Mouse (Mus musculus): ENCODE data around the gene Bbox1. TPM values are rescaled to one million over a fixed set of nuclear protein-coding genes. Genes with fewer than 3 reads are reported as not detected.

Gene Bbox1
- 0.10 TPM for polyA plus RNA-seq (2014; fragmentation: Illumina TruSeq; extraction: RNeasy Lipid Tissue Mini Kit (QIAGEN cat#74804); ENCODE audit: low read depth, low replicate concordance)

GRCm38 (mm10) chr2:110314509-110315155, at the start of gene Bbox1:
TSS of gene Bbox1 (minus strand) at chr2:110314560.

GRCm38 (mm10) chr2:110362432-110363283, 48.3 kb upstream of the Bbox1 start, which contains the start of gene Fibin:
TSS of gene Fibin (minus strand) at chr2:110363183.

Other genes with a start within 250 kb of the Bbox1 start
- gene Fibin, start 48.6 kb upstream of the Bbox1 start, polyA plus RNA-seq (2014; fragmentation: Illumina TruSeq; extraction: RNeasy Lipid Tissue Mini Kit (QIAGEN cat#74804); ENCODE audit: low read depth, low replicate concordance), result 10.5 TPM

All from heart, adult 10 weeks (tissue).